Mouse (Mus musculus) heart, postnatal 25 days (tissue): ENCODE results near the gene Slc39a7. TPM values are rescaled to one million over a fixed set of nuclear protein-coding genes. Genes with fewer than 3 reads are reported as not detected.
A peak's percentile ranks its signal among the peaks of the same experiment; 100 is the strongest.

Source experiments
- DNase-seq: peaks from one replicate; pipeline ENCODE4 v3.0.0; 2022; ENCODE audit warnings: low spot score
- intact Hi-C: fragments of 180-260 bp; cut with DNase I; formaldehyde crosslinking; loops from one replicate; pipeline ENCODE4 v1.15.1; 2025
- total RNA-seq, 2 experiments: library from RNA; stranded (reverse); gene quantifications; 2 replicates each; pipeline ENCODE4 v1.2.3; 2021

The Slc39a7 gene
- 10 to 100 TPM; 60.4 to 61.3 TPM for total RNA-seq

GRCm38 (mm10) chr17:34031465-34032173, at the start of gene Slc39a7, which contains the start of gene Rxrb:
Gene Slc39a7 (minus strand): TSS chr17:34031682.
Gene Rxrb (plus strand): TSS chr17:34031812.
- intact Hi-C loops, result no loop called here
- peak; percentile 97 for DNase-seq

- DNase-seq, result no peak
- intact Hi-C loops, result loop anchor here (5.0 kb wide), 1 partner anchor 158 kb away; the partner anchor contains the start of gene H2-Ob
Measured at GRCm38 (mm10) chr17:34079621-34080020, 48.1 kb upstream of the Slc39a7 start.

GRCm38 (mm10) chr17:34079002-34079401, 47.5 kb upstream of the Slc39a7 start:
- DNase-seq, result no peak
- intact Hi-C loops, result loop anchor here (5.0 kb wide), 1 partner anchor 158 kb away; the partner anchor contains the start of gene H2-Ob

- intact Hi-C loops, result loop anchor here (5.0 kb wide), 1 partner anchor 159 kb away; the partner anchor contains the start of gene H2-Ob
- DNase-seq, result no peak
Measured at GRCm38 (mm10) chr17:34078148-34078547, 46.7 kb upstream of the Slc39a7 start.

GRCm38 (mm10) chr17:34077549-34077948, 46.1 kb upstream of the Slc39a7 start:
- DNase-seq, result no peak
- intact Hi-C loops, result loop anchor here (2.0 to 5.0 kb wide), 2 partner anchors 91 to 160 kb away; partner anchors contain the start of gene H2-Ob

- no peak for DNase-seq
- intact Hi-C loops, result loop anchor here (5.0 kb wide), 1 partner anchor 162 kb away; the partner anchor contains the start of gene H2-Ob
Measured at GRCm38 (mm10) chr17:34075271-34075670, 43.8 kb upstream of the Slc39a7 start.

GRCm38 (mm10) chr17:34072091-34072490, 40.6 kb upstream of the Slc39a7 start:
- intact Hi-C loops, result no loop called here

GRCm38 (mm10) chr17:34068864-34069263, 37.4 kb upstream of the Slc39a7 start:
- intact Hi-C loops, result no loop called here
- DNase-seq, result no peak

More at GRCm38 (mm10) chr17:34072091-34072490, 40.6 kb upstream of the Slc39a7 start:
- no peak for DNase-seq

- intact Hi-C loops, result no loop called here
- no peak for DNase-seq
Measured at GRCm38 (mm10) chr17:34057224-34057623, 25.7 kb upstream of the Slc39a7 start.

GRCm38 (mm10) chr17:34047404-34048050, 16.0 kb upstream of the Slc39a7 start:
- no peak for DNase-seq
- intact Hi-C loops, result no loop called here

- intact Hi-C loops, result no loop called here
- no peak for DNase-seq
Measured at GRCm38 (mm10) chr17:34045941-34046340, 14.5 kb upstream of the Slc39a7 start.

- no peak for DNase-seq
- intact Hi-C loops, result no loop called here
Measured at GRCm38 (mm10) chr17:34039562-34040450, 8.3 kb upstream of the Slc39a7 start.

- no peak for DNase-seq
- intact Hi-C loops, result no loop called here
Measured at GRCm38 (mm10) chr17:34038878-34039561, 7.5 kb upstream of the Slc39a7 start, which contains the start of gene Col11a2. Gene Col11a2 (plus strand): TSS chr17:34039437.

GRCm38 (mm10) chr17:34038440-34038839, 7.0 kb upstream of the Slc39a7 start:
- DNase-seq, result no peak
- intact Hi-C loops, result no loop called here

GRCm38 (mm10) chr17:34037241-34037640, 5.8 kb upstream of the Slc39a7 start:
- intact Hi-C loops, result no loop called here

GRCm38 (mm10) chr17:34036647-34037046, 5.2 kb upstream of the Slc39a7 start:
- no peak for DNase-seq
- intact Hi-C loops, result no loop called here

More at GRCm38 (mm10) chr17:34037241-34037640, 5.8 kb upstream of the Slc39a7 start:
- DNase-seq, result no peak

GRCm38 (mm10) chr17:34035517-34035916, 4.0 kb upstream of the Slc39a7 start:
- intact Hi-C loops, result no loop called here
- no peak for DNase-seq

- intact Hi-C loops, result no loop called here
- no peak for DNase-seq
Measured at GRCm38 (mm10) chr17:34034064-34034463, 2.6 kb upstream of the Slc39a7 start.

- intact Hi-C loops, result no loop called here
Measured at GRCm38 (mm10) chr17:34033441-34033840, 2.0 kb upstream of the Slc39a7 start.

More at GRCm38 (mm10) chr17:34033441-34033840, 2.0 kb upstream of the Slc39a7 start:
- no peak for DNase-seq
